Mouse (Mus musculus): ENCODE data around the gene Tnpo3.
"Not testable (repeated sequence)": the region's sequence is repeated elsewhere in the genome, so short reads cannot be mapped to it uniquely, and the experiment has no call there.

The Tnpo3 gene

DNA sequence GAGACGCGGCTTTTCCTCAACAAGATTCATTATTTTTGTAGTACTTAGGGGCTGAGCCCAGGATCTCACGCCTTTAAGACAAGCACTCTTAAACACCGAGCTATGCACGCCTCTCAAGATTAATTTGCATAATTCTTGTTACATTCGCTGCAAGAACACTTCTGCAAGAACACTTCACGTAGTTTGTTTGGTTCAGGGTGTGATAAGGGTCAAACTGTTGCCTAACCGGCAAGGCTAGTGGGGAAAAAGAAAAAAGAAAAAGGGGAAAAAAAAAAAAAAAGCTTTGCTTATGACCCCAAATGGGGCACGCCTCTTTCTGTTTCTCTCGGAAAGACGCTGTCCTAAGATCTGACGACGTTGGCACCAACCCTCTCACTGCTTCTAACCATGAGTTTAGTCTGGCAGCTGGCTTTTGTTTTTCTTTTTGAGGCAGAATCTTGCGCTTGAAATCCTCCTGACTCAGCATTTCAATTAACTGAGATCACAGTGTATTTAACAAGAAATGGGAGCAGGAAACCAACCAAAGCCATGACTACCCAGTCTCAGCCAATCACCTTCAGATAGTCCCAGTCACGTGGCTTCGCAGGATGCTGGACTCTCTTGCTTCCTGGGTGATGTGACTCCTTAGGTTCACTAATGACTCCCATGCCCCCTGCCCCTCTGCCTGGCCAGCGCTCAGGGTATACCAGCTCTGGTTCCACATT is 11.3 kb upstream of the Tnpo3 start:
- no peak for DNase-seq (ENCODE audit: low spot score)

DNA sequence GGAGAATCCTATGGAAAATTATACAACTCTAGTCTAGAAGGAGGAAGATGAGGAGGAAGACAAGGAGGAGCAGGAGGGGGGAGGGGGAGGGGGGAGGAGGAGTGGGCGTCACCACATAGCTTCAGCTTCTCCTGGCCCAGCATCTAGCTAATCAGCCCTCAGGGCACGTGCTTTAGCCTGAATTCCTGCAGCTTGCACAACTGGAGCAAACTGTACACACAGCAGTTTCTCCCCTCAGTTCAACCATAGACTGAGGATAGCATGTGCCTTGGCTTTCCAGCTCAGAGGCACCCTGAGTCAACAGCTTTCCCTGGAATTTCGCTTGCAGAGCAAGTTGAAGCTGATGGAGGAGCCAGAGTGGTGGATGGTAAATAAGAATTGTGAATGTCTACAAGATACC is 10.5 kb upstream of the Tnpo3 start:
- no peak for DNase-seq (ENCODE audit: low spot score)

DNA sequence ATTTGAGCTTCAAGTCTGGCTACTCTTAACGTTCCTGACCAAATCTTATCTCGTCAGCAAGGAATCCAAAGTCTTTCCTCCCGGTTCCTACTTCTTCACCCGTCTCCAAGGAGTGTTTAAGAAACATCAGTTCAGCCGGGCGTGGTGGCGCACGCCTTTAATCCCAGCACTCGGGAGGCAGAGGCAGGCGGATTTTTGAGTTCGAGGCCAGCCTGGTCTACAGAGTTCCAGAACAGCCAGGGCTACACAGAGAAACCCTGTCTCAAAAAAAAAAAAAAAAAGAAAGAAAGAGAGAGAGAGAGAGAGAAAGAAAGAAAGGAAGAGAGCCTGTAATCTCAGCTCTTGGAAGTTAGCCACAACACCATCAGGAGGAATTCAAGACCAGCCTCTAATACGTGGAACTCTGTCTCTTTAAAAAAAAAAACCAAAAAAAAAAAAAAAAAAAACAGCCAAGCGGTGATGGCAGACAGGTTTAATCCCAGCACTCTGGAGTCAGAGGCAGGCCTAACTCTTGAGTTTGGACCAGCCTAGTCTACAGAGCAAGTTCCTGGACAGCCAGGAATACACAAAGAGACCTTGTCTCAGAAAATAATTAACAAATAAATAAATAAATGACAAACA is 443 bp upstream of the Tnpo3 start:
- DNase-seq (ENCODE audit: low spot score), result not testable (repeated sequence)

DNA sequence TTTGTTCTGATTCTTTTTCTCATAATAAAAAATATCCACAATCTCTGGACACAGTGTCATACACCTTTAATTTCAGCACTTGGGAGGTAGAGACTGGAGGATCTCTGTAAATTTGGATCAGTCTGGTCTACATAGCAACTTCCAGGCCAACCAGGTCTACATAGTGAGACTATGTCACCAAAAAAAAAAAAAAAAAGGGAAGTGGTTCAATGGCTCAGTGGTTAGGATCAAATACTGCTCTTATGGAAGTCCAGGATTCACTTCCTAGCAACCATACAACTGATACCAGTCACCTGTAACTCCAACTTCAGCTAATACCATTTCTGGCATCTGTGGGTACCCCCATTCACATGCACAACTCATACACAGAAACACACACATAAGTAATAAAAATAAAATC is 9.5 kb downstream of the Tnpo3 start:
- DNase-seq (ENCODE audit: low spot score), result no peak

DNA sequence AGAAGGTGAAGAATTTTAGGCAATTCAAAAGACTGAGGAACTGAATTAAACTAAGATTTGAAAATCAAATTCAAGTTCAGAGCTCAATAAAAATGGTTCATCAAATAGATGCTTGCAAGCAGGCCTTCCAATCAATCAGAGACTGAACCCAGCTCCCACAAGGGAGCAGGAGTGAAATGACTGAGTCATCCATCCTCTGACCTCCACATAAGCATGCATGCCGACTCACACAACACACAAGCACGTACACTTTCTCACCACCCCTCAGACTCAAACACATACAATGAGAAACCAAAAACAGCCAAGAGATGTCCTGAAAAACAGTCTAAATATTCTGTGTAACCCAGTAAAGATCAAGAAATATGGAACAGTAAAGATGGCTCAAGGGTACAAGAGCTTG is 14.0 kb downstream of the Tnpo3 start:
- DNase-seq (ENCODE audit: low spot score), result no peak

DNA sequence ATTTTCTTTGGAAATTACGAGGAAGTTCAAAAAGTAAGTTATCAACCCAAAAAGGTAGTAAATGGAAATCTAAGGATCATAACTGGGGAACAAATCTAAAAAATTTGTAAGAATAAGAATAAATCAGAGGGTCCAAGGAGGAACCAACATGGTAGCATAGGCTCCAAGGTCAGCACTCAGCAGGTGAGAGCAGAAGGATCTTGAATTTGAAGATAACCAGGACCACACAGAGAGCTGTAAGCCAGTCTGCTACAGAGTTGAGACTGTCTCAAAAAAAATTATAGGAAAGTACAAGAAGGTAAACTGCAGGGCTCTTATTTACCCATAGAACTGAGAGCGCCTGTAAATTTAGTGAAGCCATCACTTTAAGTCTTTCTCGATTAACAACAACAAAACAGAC is 28.5 kb downstream of the Tnpo3 start:
- DNase-seq (ENCODE audit: low spot score), result no peak

DNA sequence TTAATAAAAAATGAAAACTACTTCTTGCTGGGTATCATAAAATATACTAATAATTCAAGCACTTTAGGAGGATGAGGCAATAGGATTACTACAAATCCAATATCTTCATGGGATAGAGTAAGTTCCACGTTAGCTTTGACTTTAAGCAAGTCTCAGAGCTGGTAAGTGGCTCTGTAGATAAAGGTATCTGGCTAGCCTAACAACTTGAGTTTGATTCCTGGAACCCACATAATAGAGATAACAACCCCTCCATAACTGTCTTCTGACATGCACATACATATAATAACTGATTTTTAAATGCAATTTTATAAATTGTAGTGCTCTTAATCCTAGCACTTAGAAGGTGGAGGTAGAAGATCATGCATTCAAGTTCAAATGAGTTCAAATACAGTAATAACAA is 28.9 kb downstream of the Tnpo3 start:
- DNase-seq (ENCODE audit: low spot score), result no peak

DNA sequence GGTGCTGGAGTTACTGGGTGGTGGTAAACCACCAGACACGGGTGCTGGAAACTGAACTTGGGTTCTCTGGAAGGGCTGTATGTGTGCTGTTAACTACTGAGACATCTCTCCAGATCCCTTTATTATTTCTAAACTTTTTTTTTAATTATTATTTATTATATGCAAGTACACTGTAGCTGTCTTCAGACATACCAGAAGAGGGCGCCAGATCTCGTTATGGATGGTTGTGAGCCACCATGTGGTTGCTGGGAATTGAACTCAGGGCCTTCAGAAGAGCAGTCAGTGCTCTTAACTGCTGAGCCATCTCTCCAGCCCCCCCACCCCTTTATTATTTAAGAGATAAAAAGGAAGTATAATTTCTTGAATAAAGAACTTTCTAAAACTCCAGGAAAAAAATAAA is 33.3 kb downstream of the Tnpo3 start:
- DNase-seq (ENCODE audit: low spot score), result not testable (repeated sequence)

DNA sequence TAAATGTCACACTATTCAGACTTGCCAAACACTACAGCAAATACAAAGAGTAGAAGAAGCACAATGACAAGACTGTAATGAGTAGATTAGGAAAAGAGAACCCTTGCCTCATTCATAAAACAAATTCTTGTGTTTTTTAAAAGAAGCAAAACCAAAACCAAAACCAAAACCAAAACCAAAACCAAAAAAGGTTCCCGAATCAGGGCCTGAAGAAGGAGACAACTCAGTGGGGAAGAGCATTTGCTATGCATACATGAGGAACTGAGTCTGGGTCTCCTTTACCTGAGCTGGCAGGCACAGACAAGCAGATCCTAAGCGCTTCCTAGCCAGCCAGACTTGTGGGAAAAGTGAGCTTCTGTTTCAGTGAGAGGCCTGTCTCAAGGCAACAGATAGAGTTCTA is 52.6 kb downstream of the Tnpo3 start:
- no peak for DNase-seq (ENCODE audit: low spot score)

DNA sequence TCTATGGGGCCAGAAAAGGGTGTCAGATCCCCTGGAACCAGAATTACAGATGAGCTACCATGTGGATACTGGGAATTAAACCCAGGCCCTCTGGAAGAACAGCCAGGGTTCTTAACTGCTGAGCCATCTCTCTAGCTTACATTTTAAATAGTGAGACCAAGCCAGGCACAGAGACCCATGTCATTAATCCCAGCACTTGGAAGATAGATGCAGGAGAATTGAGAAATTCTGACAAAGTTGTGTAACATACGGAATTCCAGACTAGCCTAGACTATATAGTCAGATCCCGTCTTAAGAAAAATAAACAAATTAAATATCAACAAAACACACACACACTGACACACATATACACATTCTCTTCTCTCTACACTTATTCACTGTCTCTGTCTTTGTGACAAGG is 57.2 kb downstream of the Tnpo3 start:
- DNase-seq (ENCODE audit: low spot score), result no peak

DNA sequence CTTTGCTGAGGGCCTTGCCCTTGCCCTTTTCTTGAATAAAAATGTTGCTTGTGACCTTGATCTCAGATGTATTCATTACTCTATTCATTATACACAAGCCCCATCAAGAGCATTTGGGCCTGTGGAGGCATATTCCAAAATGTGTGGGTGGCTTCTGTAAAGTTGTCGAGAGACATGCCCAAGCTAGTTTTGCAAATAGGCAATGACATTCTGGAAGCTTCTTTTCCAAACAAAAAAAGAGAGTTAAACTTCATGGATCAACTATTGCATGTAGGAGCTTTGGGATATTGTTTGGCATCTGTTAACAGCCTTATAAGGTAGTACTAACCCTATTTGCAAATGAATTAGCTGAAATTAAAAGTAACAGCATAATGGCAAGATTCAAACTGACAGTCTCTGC is 61.6 kb downstream of the Tnpo3 start:
- no peak for DNase-seq (ENCODE audit: low spot score)

DNA sequence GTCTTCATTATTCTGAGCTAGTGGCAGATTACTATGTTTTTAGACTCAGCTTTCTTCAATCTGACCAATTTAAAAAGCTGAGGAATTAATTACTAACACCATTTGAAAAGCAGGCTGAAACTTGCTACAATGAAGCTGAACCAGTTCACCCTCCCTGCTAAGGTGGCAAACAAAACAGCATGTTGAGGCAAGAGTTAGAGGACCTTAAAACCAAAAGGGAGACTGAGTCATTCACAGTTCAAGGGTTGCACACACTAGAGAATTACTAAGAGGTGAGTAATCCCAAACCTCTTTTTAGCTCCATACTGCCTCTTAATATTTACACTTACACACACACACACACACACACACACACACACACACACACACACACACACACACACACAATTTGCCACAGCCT is 62.1 kb downstream of the Tnpo3 start:
- no peak for DNase-seq (ENCODE audit: low spot score)

DNA sequence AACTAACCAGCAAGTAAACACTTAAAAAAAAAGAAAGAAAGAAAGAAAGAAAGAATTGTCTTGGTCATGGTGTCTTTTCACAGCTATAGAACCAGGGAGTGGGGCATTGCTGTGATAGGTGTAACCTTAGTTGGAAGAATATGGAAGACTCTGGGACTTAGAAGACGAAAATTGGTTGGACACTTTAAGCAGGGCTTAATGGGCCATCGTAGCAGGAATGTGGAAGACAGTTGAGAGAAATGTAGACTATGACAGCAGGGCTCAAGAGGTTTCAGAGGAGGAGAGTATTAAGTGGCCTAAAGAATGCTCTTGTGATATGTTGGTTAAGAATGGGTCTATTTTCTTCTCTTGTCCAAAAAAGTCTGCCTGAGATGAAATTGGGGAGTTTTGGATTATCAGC is 64.1 kb downstream of the Tnpo3 start:
- DNase-seq (ENCODE audit: low spot score), result no peak

DNA sequence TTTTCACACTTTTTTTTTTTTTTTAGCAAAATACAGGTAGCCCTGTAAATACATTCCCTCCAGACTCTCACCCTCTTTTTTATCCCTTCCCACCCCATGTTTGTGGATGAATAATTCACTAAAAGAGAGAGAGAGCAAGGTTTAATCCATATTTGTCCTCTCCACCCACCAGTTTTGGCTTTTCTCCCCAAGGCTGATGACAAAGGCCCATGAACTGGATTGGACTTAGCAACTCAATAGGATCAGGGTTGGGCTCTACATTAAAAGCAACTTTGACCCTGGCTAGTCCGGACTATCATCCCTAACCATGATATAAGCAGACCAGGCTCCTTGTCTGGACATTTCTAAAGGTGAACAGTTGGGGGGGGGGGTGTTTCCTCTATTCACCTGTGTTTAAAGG is 68.7 kb downstream of the Tnpo3 start:
- no peak for DNase-seq (ENCODE audit: low spot score)

DNA sequence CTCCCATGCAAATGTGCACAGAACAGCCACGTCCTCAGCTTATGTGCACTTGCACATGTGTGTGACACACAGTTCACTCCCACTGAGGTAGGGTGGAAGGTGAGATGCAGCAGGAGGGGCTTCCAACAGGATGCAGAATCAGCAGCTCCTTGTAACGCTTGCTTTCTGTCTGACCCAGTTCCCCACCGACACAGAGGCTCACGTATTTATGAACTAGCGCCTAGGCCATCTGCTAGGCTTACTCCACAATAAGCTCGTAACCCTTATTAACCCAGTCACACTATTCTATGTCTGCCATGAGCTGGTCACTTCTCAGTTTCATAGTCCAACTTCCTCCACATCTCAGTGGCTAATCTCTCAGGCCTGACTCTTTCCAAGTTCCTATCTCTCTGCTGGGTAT is 69.5 kb downstream of the Tnpo3 start:
- DNase-seq (ENCODE audit: low spot score), result no peak

DNA sequence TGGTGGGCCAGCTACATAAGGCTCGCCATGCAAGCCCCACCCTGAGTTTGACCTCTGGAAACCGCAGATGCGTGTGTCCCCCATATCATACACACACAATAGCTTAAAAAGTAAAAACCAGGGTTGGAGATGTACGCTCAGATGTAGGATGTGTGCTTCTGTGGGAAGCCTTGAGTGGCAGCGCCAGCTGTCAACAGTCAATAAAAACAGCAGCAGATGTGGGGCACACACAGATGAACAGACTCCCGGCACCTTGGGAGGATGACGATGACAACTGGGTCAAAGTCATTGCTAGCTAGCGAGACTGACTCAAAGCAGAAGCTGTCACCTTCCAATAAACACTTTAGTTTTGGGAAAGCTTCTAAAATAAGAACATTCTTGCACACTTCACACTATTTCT is 70.2 kb downstream of the Tnpo3 start:
- no peak for DNase-seq (ENCODE audit: low spot score)

DNA sequence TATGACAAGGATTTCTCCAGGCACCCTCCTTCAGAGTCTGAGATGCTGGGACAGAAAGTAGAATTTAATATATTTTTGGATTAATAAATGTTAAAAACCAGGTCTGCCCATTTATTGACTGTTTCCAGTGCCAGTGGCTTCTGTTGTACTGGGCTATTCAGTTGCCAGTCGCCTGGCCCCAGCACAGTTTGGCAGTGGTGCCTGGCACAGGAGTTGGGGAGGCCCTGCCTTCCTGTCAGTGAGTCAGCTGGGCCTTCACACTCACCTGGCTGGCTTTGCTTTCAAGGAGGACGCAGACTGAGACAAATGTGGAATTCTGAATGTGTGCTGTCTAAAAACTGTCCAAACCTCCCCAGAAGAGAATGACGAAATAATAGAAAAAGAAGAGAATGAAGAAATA is 72.5 kb downstream of the Tnpo3 start:
- DNase-seq (ENCODE audit: low spot score), result no peak

DNA sequence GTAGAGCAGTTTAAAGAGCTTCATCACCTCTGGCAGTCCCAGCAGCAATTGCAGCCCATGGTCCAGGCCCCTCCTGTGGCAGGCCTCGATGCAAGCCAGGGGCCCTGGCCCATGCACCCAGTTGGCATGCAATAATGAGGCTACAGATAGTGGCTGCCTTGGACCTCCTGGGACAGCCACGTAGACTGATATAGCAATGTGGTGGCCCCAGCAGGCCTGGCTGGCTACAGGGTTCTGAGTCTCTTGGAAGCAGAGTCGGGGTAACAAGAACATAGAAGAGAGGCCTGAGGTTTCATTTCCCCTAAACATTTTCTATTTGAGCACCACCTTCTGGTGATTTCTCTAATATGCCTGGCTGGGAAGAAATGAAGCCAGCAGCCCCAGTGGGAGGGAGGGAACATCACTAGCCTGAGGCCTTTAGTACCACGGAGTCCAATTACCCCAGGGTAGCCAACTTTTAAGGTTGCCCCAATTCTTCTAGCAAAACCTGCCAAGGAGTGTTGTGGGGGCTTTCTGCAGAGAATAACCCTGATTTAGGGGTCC is 73.0 kb downstream of the Tnpo3 start:
- no peak for DNase-seq (ENCODE audit: low spot score)

DNA sequence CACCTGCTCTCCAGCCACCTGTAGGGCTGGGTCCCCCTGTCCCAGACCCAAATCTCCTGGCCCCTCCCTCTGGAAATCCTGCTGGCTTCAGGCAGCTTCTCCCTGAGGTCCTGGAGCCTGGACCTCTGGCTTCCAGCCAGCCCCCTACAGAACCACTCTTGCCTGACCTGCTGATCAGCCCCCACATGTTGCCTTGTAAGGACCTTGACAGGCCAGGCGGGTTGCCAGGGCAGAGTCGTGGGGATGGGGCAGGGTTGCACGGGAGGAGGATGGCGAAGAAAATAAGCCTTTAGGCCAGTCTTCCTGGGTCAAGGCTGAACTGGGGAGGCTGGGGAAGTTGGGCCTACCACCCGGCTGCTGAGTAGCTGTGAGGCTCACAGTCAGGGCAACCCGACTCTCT is 74.4 kb downstream of the Tnpo3 start:
- no peak for DNase-seq (ENCODE audit: low spot score)

DNA sequence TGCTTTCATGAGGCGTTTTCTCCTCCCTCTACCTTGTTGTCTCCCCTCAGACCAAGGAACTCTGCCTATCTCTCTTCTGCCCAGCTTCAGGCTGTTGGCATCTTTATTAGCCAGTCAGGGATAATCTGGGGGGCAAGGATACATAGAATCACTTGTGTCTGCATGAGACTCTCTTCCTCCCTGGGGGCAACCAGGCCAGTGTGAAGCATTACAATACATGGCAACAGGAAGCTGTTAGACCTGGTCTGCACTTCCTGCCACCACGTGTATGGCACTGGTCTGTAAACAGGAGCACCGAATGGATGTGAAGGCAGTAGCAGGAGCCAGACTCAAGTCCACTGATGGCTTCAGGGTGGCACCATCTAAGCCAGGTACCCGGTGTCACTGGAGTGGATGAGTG is 79.6 kb downstream of the Tnpo3 start:
- DNase-seq (ENCODE audit: low spot score), result no peak

DNA sequence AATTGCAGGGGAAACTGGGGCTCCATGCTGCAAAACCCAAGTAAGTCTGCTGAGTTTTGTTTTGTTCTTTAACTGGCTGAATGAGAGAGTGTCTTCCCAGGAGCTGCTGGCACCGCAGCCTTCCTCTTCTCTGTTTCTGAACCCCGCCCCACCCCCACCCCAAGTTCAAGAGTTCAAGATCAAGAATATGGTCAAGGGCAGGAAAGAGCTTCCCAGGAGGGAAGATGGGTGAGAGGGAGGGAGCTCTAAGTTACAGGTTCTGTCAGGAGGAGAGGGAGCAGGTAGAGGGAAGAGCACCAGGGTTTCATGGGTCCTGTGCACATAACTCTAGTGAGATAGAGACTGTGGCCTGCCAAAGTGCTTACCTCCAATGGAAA is 80.3 kb downstream of the Tnpo3 start:
- DNase-seq (ENCODE audit: low spot score), result no peak

DNA sequence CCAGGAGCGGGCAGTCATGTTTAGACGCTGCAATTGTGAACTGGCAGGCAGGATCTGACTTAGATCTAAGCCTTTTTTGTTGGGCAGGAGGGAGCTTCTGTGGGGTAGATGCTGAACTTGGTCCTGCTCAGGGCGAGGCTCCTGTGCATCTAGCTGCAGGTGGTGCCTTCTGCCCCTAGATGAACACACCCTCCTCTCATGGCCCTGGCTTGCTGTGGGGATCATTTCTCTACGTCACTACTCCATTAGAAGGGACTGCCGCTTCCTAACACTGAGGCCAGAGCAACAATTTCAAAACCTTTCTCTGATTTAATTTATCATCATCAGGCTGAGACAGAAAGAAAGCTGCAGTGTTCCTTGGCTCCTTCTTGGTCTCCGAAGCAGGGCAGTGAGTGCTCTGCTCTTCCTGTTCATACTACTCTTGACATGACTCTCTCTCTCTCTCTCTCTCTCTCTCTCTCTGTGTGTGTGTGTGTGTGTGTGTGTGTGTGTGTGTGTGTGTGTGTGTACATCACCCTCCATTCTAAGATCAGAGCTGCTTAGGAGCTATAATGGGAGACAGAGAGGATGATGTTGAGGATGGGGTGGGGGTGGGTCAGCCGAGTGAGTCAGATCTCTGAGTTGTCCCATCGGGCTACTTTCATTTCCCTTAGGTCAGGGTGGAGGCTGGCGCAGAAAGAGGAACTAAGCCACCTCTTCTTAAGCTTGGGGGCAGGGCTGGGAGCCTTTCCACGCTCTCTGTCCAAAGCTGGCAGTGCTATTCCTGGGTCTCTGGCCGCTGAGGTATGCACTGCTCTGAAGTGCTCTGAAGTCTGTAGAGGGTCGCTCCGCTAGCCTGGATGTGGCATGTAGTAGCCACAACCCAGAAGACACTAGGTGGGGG is 80.9 kb downstream of the Tnpo3 start:
- DNase-seq (ENCODE audit: low spot score), result no peak

DNA sequence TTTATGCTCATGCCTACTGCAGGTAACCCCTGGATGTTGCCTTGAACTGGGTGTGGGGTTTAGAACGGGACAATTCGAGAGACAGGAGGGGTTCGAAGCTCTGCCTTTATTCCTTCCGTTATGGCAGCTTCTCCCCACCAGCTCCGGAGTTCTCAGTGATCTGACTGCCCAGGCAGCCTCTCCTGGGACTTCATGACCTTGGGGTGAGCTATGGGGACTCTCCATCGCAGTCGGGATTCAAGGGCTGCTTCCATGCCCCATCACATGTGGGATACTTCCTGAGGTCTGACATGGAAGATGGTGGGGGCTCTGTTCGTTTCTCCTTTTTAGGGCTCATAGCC is 81.6 kb downstream of the Tnpo3 start:
- DNase-seq (ENCODE audit: low spot score), result no peak

Data from ovary, postnatal 10 days (tissue).